Mouse (Mus musculus) liver, postnatal 0 days (tissue): Measurements from ENCODE around the gene Yipf2. TPM values are rescaled to one million over a fixed set of nuclear protein-coding genes. Genes with fewer than 3 reads are reported as not detected.

Experiments
- ATAC-seq: fragments of 200-750 bp; cut with Nextera tagmentation; 2 replicates; pipeline ENCODE4 v1.8.0; 2017; ENCODE audit warnings: mild to moderate bottlenecking, moderate library complexity
- DNase-seq: peaks from one replicate; pipeline ENCODE4 v3.0.0-alpha.2; 2016
- H3K27ac ChIP-seq: fragments of 300-500 bp; sonication (generic); 2 replicates; pipeline ENCODE4 v1.5.1; 2014; ENCODE audit warnings: antibody characterized with exemption, moderate library complexity, mild to moderate bottlenecking, low read depth
- H3K27me3 ChIP-seq: fragments of 300-500 bp; sonication (generic); 2 replicates; pipeline ENCODE4 v1.6.1; 2014; ENCODE audit warnings: low read length, control low read depth, mixed read lengths; ENCODE audit not compliant: insufficient read depth
- H3K36me3 ChIP-seq: fragments of 300-500 bp; sonication (generic); replicated peaks from 2 replicates; pipeline ENCODE4 v1.6.1; 2014; ENCODE audit warnings: mild to moderate bottlenecking, control low read depth, low read length, moderate library complexity, mixed read lengths; ENCODE audit not compliant: insufficient read depth
- H3K4me1 ChIP-seq: fragments of 300-500 bp; sonication (generic); 2 replicates; pipeline ENCODE4 v1.6.1; 2014; ENCODE audit warnings: antibody characterized with exemption, mild to moderate bottlenecking, control low read depth; ENCODE audit not compliant: insufficient read depth
- H3K4me2 ChIP-seq: fragments of 300-500 bp; sonication (generic); 2 replicates; pipeline ENCODE4 v1.6.1; 2014; ENCODE audit warnings: low read depth, mild to moderate bottlenecking, low read length, moderate library complexity, mixed read lengths
- H3K4me3 ChIP-seq: fragments of 300-500 bp; sonication (generic); 2 replicates; pipeline ENCODE4 v1.5.1; 2014; ENCODE audit warnings: low read depth, low read length
- H3K9ac ChIP-seq: fragments of 300-500 bp; sonication (generic); replicated peaks from 2 replicates; pipeline ENCODE4 v1.6.1; 2014; ENCODE audit warnings: mild to moderate bottlenecking, moderate library complexity
- H3K9me3 ChIP-seq: fragments of 300-500 bp; sonication (generic); 2 replicates; pipeline ENCODE4 v1.6.1; 2016; ENCODE audit warnings: mild to moderate bottlenecking, control low read depth, low read length, mixed read lengths
- CTCF ChIP-seq: sonication (generic); IDR thresholded peaks from 2 replicates; pipeline ENCODE4 v1.5.1; 2016; ENCODE audit warnings: antibody characterized with exemption, low read depth
- EP300 ChIP-seq: IDR thresholded peaks from 2 replicates; pipeline ENCODE4 v1.6.1; 2016; ENCODE audit warnings: antibody characterized with exemption, low read depth, mild to moderate bottlenecking
- WGBS: fragments of 180-500 bp; shearing (Covaris S2); extraction: QIAGEN DNeasy Blood & Tissue Kit; methylation state at CpG from one replicate; pipeline ENCODE4 v1.1.7; 2014; ENCODE audit not compliant: insufficient replicate concordance; 5-methylcytosine and 5-hydroxymethylcytosine counted together
- polyA plus RNA-seq: library from polyadenylated mRNA; unstranded; fragments of >200 nt; fragmentation: Nextera tagmentation; extraction: Ambion mirVana; gene quantifications from 2 replicates; pipeline ENCODE4 v1.2.1, GENCODE M21; 2015

The Yipf2 gene
- 7.8 and 8.5 TPM in 2 replicates for polyA plus RNA-seq

DNA sequence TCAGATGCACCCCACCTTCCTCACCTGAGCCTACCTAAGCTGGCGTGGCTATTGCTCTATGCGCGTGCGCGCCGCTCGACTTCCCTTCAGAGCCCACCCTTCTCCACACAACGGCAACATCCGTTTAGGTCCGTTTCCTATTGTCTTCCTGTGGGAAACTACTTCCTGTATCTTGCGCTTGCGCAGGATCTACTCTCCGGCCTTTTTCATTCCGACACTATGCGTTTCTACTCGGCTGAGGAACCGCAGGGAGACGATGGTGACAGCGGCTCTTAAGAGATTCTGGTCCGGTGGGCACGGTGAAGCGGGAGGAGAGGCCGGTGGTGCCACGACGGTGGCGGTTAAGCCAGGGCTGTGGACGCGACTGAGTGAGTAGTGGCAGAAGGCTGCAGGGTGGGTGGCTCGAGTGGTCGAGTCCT is at the start of gene Yipf2, which contains the start of gene Timm29:
Gene Yipf2 (minus strand): TSS at position 126 of the 419 bp plus-strand sequence.
Gene Timm29 (plus strand): TSS at position 20 of the 419 bp plus-strand sequence.
- no peaks in the 10 kb centered on the region for H3K9me3 ChIP-seq
- peak within 1 kb of the TSS; percentile 85 for H3K9ac ChIP-seq
- H3K4me3 ChIP-seq, result peak within 1 kb of the TSS; percentile 78
- ATAC-seq, result peak; percentile 91
- H3K27ac ChIP-seq, result peak within 1 kb of the TSS; percentile 80
- TF ChIP-seq CTCF, result no peak
- peak; percentile 23; the same call in 1 of the 2 replicates for TF ChIP-seq EP300
- H3K27me3 ChIP-seq, result no peaks in the 10 kb centered on the region
- H3K4me2 ChIP-seq, result peak within 1 kb of the TSS; percentile 92
- peaks cover 16% of the 10 kb centered on the region for H3K4me1 ChIP-seq
- H3K36me3 ChIP-seq, result peaks cover 24% of the 10 kb centered on the region
- DNase-seq, result peak; percentile 86
- WGBS, result 2% methylated on average over 30 of the region's 30 CpGs

DNA sequence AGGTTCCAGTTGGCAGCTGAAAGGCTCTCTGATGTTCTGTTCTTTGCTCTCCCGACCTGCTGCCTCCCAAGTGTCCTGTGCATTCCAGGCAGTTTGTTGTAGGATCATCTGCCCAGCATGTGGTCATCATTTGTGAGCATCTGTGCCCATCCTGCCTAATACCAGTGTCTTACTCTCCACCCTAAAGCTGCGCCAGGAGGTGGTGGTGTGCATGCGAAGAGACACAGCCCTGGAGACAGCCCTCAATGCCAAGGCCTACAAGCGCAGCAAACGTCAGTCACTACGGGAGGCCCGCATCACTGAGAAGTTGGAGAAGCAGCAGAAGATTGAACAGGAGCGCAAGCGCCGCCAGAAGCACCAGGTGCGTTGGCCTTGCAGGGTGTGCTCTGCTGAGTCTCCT is 46.4 kb upstream of the Yipf2 start:
- DNase-seq, result no peak
- Histone ChIP-seq H3K36me3 (peaks cover 96% of the 10 kb centered on the region), H3K9ac (no peak overlapping the region), H3K27ac (no peak overlapping the region), H3K4me2 (no peak overlapping the region), H3K4me1 (no peaks in the 10 kb centered on the region), H3K4me3 (no peak overlapping the region), H3K27me3 (no peaks in the 10 kb centered on the region), H3K9me3 (no peaks in the 10 kb centered on the region)
- no peak for ATAC-seq
- 88% methylated on average over 11 of the region's 11 CpGs for WGBS
- TF ChIP-seq CTCF (no peak), EP300 (no peak)

DNA sequence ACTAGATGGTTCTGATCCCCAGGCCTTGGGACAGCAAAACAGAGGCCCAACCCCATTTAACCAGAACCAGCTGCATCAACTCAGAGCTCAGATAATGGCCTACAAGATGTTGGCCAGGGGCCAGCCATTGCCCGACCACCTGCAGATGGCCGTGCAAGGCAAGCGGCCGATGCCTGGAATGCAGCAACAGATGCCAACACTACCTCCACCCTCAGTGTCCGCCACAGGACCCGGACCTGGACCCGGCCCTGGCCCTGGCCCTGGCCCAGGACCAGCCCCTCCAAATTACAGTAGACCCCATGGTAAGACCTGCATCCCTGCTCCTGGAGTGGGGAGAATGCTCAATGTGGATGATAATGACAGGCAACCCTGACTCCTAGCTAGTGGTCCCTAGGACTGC is 43.0 kb upstream of the Yipf2 start:
- H3K27ac ChIP-seq, result no peak overlapping the region
- H3K4me2 ChIP-seq, result no peak overlapping the region
- no peak overlapping the region for H3K9ac ChIP-seq
- no peaks in the 10 kb centered on the region for H3K27me3 ChIP-seq
- no peak for DNase-seq
- peaks cover 82% of the 10 kb centered on the region for H3K36me3 ChIP-seq
- H3K9me3 ChIP-seq, result no peaks in the 10 kb centered on the region
- no peaks in the 10 kb centered on the region for H3K4me1 ChIP-seq
- WGBS, result 90% methylated on average over 7 of the region's 7 CpGs
- ATAC-seq, result no peak
- no peak overlapping the region for H3K4me3 ChIP-seq
- TF ChIP-seq CTCF, result no peak
- no peak for TF ChIP-seq EP300

DNA sequence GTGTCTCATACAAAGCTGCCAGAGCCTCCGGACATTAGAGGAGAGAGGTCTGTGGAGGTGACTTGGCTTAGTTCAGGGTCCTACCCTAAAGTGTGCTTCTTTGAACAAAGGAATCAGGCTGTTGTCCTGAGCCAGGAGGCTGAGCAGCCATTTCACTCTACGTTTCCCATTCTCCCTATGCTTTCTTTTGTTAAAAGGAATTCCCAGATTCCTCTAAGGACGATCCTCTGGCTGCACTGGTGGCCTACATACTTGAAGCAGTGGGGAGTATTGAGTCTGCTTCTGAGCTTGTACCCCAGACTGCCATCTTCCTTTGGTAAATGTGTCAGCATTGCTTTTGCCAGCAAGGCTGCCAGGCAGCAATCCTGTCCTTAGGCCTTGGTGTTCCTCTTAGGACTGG is 40.5 kb upstream of the Yipf2 start:
- Histone ChIP-seq H3K9ac (no peak overlapping the region), H3K27ac (no peak overlapping the region), H3K27me3 (no peaks in the 10 kb centered on the region), H3K9me3 (no peaks in the 10 kb centered on the region), H3K4me2 (no peak overlapping the region), H3K4me1 (no peaks in the 10 kb centered on the region), H3K4me3 (no peak overlapping the region), H3K36me3 (peaks cover 58% of the 10 kb centered on the region)
- ATAC-seq (no peak), DNase-seq (no peak)
- 89% methylated on average over 3 of the region's 3 CpGs for WGBS
- TF ChIP-seq EP300 (no peak), CTCF (no peak)

DNA sequence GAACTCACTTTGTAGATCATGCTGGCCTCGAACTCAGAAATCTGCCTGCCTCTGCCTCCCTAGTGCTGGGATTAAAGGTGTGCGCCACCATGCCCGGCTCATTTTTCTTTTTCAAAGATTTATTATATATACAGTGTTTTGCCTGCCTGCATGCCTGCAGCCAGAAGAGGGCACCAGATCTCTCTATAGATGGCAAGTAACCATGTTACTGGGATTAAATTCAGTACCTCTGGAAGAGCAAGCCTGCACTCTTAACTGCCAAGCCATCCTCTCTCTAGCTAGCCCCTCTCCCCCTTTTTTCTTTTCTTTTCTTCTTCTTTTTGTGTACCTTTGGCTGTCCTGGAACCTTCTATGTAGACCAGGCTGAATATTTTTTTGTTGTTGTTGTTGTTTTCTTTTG is 38.0 kb upstream of the Yipf2 start:
- H3K27me3 ChIP-seq, result no peaks in the 10 kb centered on the region
- H3K9ac ChIP-seq, result no peak overlapping the region
- no peak for ATAC-seq
- H3K4me2 ChIP-seq, result no peak overlapping the region
- no peak overlapping the region for H3K27ac ChIP-seq
- TF ChIP-seq CTCF (peak; percentile 75), EP300 (no peak)
- WGBS, result 65% methylated on average over 3 of the region's 3 CpGs
- DNase-seq, result peak; percentile 53
- no peaks in the 10 kb centered on the region for H3K9me3 ChIP-seq
- H3K4me3 ChIP-seq, result no peak overlapping the region
- H3K36me3 ChIP-seq, result peaks cover 35% of the 10 kb centered on the region
- no peaks in the 10 kb centered on the region for H3K4me1 ChIP-seq

DNA sequence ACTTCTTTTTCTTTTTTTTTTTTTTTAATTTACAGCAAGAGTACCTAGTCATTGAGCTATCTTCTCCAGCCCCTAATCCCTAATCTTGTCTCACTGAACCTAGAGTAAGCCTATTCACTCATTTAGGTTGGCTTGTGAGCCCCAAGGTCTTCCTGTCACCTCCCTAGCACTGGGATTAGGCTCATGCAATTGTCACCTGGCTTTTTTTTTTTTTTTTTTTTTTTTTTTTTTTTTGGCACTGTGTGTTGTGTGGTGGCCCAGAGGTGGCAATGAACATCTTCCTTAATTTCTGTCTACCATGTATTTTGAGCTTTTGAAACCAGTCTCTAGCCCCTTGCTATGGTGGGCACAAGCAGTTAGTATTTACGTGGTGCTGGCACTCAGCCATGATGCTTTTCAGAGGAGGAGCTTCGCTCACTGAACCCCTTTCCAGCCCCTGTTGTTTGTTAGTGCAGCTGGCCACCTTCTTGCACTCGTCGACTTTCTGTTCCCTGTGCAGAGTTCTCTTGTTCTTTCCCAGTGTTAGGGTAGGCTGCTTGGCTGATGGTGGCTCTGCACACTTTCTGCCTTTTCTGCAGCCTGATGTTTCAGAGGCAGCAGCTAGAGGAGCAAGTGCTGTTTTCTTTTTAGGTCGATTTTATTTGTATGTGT is 34.6 kb upstream of the Yipf2 start:
- H3K9me3 ChIP-seq, result no peaks in the 10 kb centered on the region
- peaks cover 3% of the 10 kb centered on the region; the same call in 1 of the 2 replicates for H3K36me3 ChIP-seq
- no peak overlapping the region for H3K4me2 ChIP-seq
- H3K27me3 ChIP-seq, result no peaks in the 10 kb centered on the region
- TF ChIP-seq EP300, result no peak
- TF ChIP-seq CTCF, result no peak
- ATAC-seq, result no peak
- H3K4me1 ChIP-seq, result peaks cover 4% of the 10 kb centered on the region; the same call in 1 of the 2 replicates
- H3K27ac ChIP-seq, result peak overlapping the region; percentile 49; the same call in 1 of the 2 replicates
- 62% methylated on average over 5 of the region's 5 CpGs for WGBS
- 0 out of 2 replicates have a peak overlapping the region, but pooled peaks have one; percentile 7 for H3K4me3 ChIP-seq
- H3K9ac ChIP-seq, result no peak overlapping the region
- DNase-seq, result peak; percentile 26
